Mouse (Mus musculus) ES-Bruce4 (cell line): ENCODE data around the gene Cacng2.

ENCODE experiments used
- CTCF ChIP-seq: IDR thresholded peaks from one replicate; pipeline ENCODE4 v1.8.1; 2011; ENCODE audit warnings: low read depth, low read length
- POLR2A ChIP-seq: IDR thresholded peaks from one replicate; pipeline ENCODE4 v1.8.1; 2011; ENCODE audit warnings: low read length; ENCODE audit not compliant: insufficient read depth

DNA sequence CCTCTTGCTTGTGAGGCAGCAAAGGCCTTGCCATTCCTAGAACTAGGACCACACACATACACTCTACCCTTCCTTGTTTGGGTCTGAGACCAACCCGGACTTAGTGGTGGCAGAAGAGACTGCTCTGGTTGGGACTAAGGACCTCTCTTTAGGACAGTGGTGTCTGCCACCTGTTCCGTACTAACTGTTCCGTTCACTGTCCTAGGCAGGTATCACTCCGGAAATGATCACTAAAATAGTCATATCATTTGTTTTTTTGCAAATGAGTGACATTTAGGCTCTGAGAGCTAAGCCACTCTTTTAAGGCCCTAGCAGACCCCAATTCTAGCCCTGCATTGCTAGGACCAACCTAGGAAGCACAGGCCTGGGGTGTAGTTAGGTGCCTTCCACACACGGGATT is 26.2 kb downstream of the Cacng2 start:
- TF ChIP-seq CTCF: no peak
- no peak for TF ChIP-seq POLR2A
